Mouse (Mus musculus) heart, embryonic 16.5 days (tissue): Measurements from ENCODE around the gene Phactr4. TPM values are rescaled to one million over a fixed set of nuclear protein-coding genes. Genes with fewer than 3 reads are reported as not detected.

ENCODE experiments used
- ATAC-seq: fragments of 200-750 bp; cut with Nextera tagmentation; replicated peaks from 2 replicates; pipeline ENCODE4 v1.8.0; 2017; ENCODE audit warnings: moderate number of reproducible peaks; ENCODE audit not compliant: insufficient read depth, low FRiP score; ENCODE audit errors: extremely low read depth
- H3K27ac ChIP-seq: fragments of 300-500 bp; sonication (generic); 2 replicates; pipeline ENCODE4 v1.5.1; 2014; ENCODE audit warnings: mild to moderate bottlenecking, low read length, control low read depth, moderate library complexity
- H3K27me3 ChIP-seq: fragments of 300-500 bp; sonication (generic); 2 replicates; pipeline ENCODE4 v1.6.1; 2014; ENCODE audit warnings: low read length, mixed read lengths; ENCODE audit not compliant: control insufficient read depth, insufficient read depth
- H3K36me3 ChIP-seq: fragments of 300-500 bp; sonication (generic); 2 replicates; pipeline ENCODE4 v1.6.1; 2014; ENCODE audit not compliant: control insufficient read depth, insufficient read depth
- H3K4me1 ChIP-seq: fragments of 300-500 bp; sonication (generic); 2 replicates; pipeline ENCODE4 v1.6.1; 2014; ENCODE audit warnings: low read length, mixed read lengths; ENCODE audit not compliant: control insufficient read depth, insufficient read depth
- H3K4me2 ChIP-seq: fragments of 300-500 bp; sonication (generic); 2 replicates; pipeline ENCODE4 v1.6.1; 2014; ENCODE audit warnings: low read depth, mild to moderate bottlenecking, control low read depth, low read length
- H3K4me3 ChIP-seq: fragments of 300-500 bp; sonication (generic); 2 replicates; pipeline ENCODE4 v1.5.1; 2014; ENCODE audit warnings: mild to moderate bottlenecking, control low read depth, low read length
- H3K9ac ChIP-seq: fragments of 300-500 bp; sonication (generic); 2 replicates; pipeline ENCODE4 v1.6.1; 2014; ENCODE audit warnings: low read length, control low read depth
- H3K9me3 ChIP-seq: fragments of 300-500 bp; sonication (generic); replicated peaks from 2 replicates; pipeline ENCODE4 v1.6.1; 2016; ENCODE audit warnings: low read length; ENCODE audit not compliant: control insufficient read depth
- WGBS: fragments of 180-500 bp; shearing (Covaris S2); extraction: QIAGEN DNeasy Blood & Tissue Kit; methylation state at CpG from one replicate; pipeline ENCODE4 v1.1.7; 2014; 5-methylcytosine and 5-hydroxymethylcytosine counted together
- polyA plus RNA-seq: library from polyadenylated mRNA; unstranded; fragments of >200 nt; fragmentation: Nextera tagmentation; extraction: Ambion mirVana; gene quantifications from 2 replicates; pipeline ENCODE4 v1.2.1, GENCODE M21; 2015

Gene Phactr4
- polyA plus RNA-seq, 1 experiment from 2014 or later = 16.5 TPM

GRCm38 (mm10) chr4:132350854-132351253 is 71.4 kb downstream of the Phactr4 start:
- ATAC-seq = no peak
- 80% methylated on average over 3 of the region's 3 CpGs for WGBS
- H3K36me3 ChIP-seq = peaks cover 12% of the 10 kb centered on the region
- peaks cover 18% of the 10 kb centered on the region for H3K4me1 ChIP-seq
- H3K9ac ChIP-seq = no peak overlapping the region
- no peak overlapping the region for H3K4me3 ChIP-seq
- H3K27me3 ChIP-seq = no peaks in the 10 kb centered on the region
- peak overlapping the region; percentile 14; the same call in 1 of the 2 replicates for H3K27ac ChIP-seq
- no peak overlapping the region for H3K4me2 ChIP-seq
- no peaks in the 10 kb centered on the region for H3K9me3 ChIP-seq

- ATAC-seq = no peak
- Histone ChIP-seq H3K4me1 (peaks cover 18% of the 10 kb centered on the region), H3K9me3 (no peaks in the 10 kb centered on the region), H3K4me2 (no peak overlapping the region), H3K27ac (no peak overlapping the region), H3K9ac (no peak overlapping the region), H3K27me3 (no peaks in the 10 kb centered on the region), H3K36me3 (peaks cover 12% of the 10 kb centered on the region), H3K4me3 (no peak overlapping the region)
- 62% methylated on average over 2 of the region's 2 CpGs for WGBS
Observed at GRCm38 (mm10) chr4:132350123-132350740, 72.1 kb downstream of the Phactr4 start.

- Histone ChIP-seq H3K36me3 (peaks cover 12% of the 10 kb centered on the region), H3K4me3 (no peak overlapping the region), H3K27me3 (no peaks in the 10 kb centered on the region), H3K27ac (no peak overlapping the region), H3K9me3 (no peaks in the 10 kb centered on the region), H3K9ac (no peak overlapping the region), H3K4me1 (peaks cover 22% of the 10 kb centered on the region), H3K4me2 (no peak overlapping the region)
- no peak for ATAC-seq
- WGBS = 56% methylated on average over 3 of the region's 3 CpGs
Observed at GRCm38 (mm10) chr4:132349495-132350122, 72.7 kb downstream of the Phactr4 start.

GRCm38 (mm10) chr4:132346661-132347060 is 75.6 kb downstream of the Phactr4 start:
- Histone ChIP-seq H3K9me3 (no peaks in the 10 kb centered on the region), H3K4me2 (no peak overlapping the region), H3K27ac (no peak overlapping the region; the same call in 1 of the 2 replicates), H3K27me3 (no peaks in the 10 kb centered on the region), H3K36me3 (peaks cover 12% of the 10 kb centered on the region), H3K4me1 (peaks cover 23% of the 10 kb centered on the region), H3K4me3 (no peak overlapping the region), H3K9ac (no peak overlapping the region)
- 42% methylated on average over 3 of the region's 3 CpGs for WGBS
- no peak for ATAC-seq

- peaks cover 8% of the 10 kb centered on the region for H3K36me3 ChIP-seq
- 75% methylated on average over 4 of the region's 4 CpGs for WGBS
- no peak overlapping the region for H3K4me2 ChIP-seq
- no peaks in the 10 kb centered on the region for H3K9me3 ChIP-seq
- H3K9ac ChIP-seq = no peak overlapping the region
- H3K4me3 ChIP-seq = no peak overlapping the region
- no peak for ATAC-seq
- no peaks in the 10 kb centered on the region for H3K27me3 ChIP-seq
- H3K4me1 ChIP-seq = peaks cover 19% of the 10 kb centered on the region
- no peak overlapping the region; the same call in 1 of the 2 replicates for H3K27ac ChIP-seq
Observed at GRCm38 (mm10) chr4:132346261-132346660, 76.0 kb downstream of the Phactr4 start.

GRCm38 (mm10) chr4:132345843-132346212 is 76.5 kb downstream of the Phactr4 start:
- peaks cover 14% of the 10 kb centered on the region for H3K4me1 ChIP-seq
- no peak for ATAC-seq
- no peaks in the 10 kb centered on the region for H3K27me3 ChIP-seq
- no peak overlapping the region for H3K27ac ChIP-seq
- no peak overlapping the region for H3K4me2 ChIP-seq
- H3K4me3 ChIP-seq = peak overlapping the region; percentile 75
- H3K36me3 ChIP-seq = peaks cover 7% of the 10 kb centered on the region; the same call in 1 of the 2 replicates
- H3K9me3 ChIP-seq = no peaks in the 10 kb centered on the region
- WGBS = 45% methylated on average over 5 of the region's 5 CpGs
- no peak overlapping the region for H3K9ac ChIP-seq

GRCm38 (mm10) chr4:132345135-132345842 is 77.0 kb downstream of the Phactr4 start:
- Histone ChIP-seq H3K27me3 (no peaks in the 10 kb centered on the region), H3K4me2 (peak overlapping the region; percentile 84), H3K36me3 (peaks cover 2% of the 10 kb centered on the region; the same call in 1 of the 2 replicates), H3K4me3 (peak overlapping the region; percentile 75), H3K27ac (peak overlapping the region; percentile 69), H3K4me1 (peaks cover 14% of the 10 kb centered on the region), H3K9ac (peak overlapping the region; percentile 85), H3K9me3 (no peaks in the 10 kb centered on the region)
- under 1% methylated on average over 81 of the region's 83 CpGs for WGBS
- peak; percentile 89 for ATAC-seq

GRCm38 (mm10) chr4:132344403-132345134 is 77.7 kb downstream of the Phactr4 start:
- Histone ChIP-seq H3K9ac (peak overlapping the region; percentile 85), H3K36me3 (peaks cover 2% of the 10 kb centered on the region; the same call in 1 of the 2 replicates), H3K9me3 (no peaks in the 10 kb centered on the region), H3K27me3 (no peaks in the 10 kb centered on the region), H3K4me3 (peak overlapping the region; percentile 75), H3K27ac (no peak overlapping the region; the same call in 1 of the 2 replicates), H3K4me1 (peaks cover 14% of the 10 kb centered on the region), H3K4me2 (peak overlapping the region; percentile 84)
- WGBS = 6% methylated on average over 13 of the region's 13 CpGs
- ATAC-seq = no peak
